8 mouse cellular contexts compared by ENCODE assay signal in genomic region chr13:100123970-100124369, GRCm38 (mm10). TPM values are rescaled to one million over a fixed set of nuclear protein-coding genes. Genes with fewer than 3 reads are reported as not detected.
DNase-seq lines count a peak whose midpoint lies in the region; ATAC-seq and TF ChIP-seq lines count a peak whose summit lies in the region.

No protein-coding gene starts in this region.

- no peaks in the 10 kb centered on the region for H3K27me3 ChIP-seq in kidney, embryonic 16.5 days (ENCODE audit: insufficient read depth, low read length)
- H3K27me3 ChIP-seq in embryonic facial prominence, embryonic 13.5 days = no peaks in the 10 kb centered on the region
- H3K27me3 ChIP-seq in intestine, embryonic 14.5 days (replicated peaks; ENCODE audit: control insufficient read depth, insufficient read depth, low read length) = no peaks in the 10 kb centered on the region
- H3K27me3 ChIP-seq in midbrain, postnatal 0 days (ENCODE audit: insufficient read depth, low read length) = no peaks in the 10 kb centered on the region

- H3K4me1 ChIP-seq in kidney, embryonic 16.5 days (ENCODE audit: insufficient read depth, low read length) = peaks cover 7% of the 10 kb centered on the region
- H3K4me1 ChIP-seq in embryonic facial prominence, embryonic 13.5 days = peaks cover 10% of the 10 kb centered on the region
- H3K4me1 ChIP-seq in intestine, embryonic 14.5 days (replicated peaks; ENCODE audit: control insufficient read depth, insufficient read depth, low read length) = peaks cover 10% of the 10 kb centered on the region
- H3K4me1 ChIP-seq in midbrain, postnatal 0 days (ENCODE audit: insufficient read depth, low read length) = peaks cover 7% of the 10 kb centered on the region; the same call in 1 of the 2 replicates

- TF ChIP-seq CTCF in midbrain, postnatal 0 days (IDR thresholded peaks at IDR 0.05) = no peak

- peak overlapping the region; percentile 85; the same call in 1 of the 2 replicates for H3K9ac ChIP-seq in kidney, embryonic 16.5 days (replicated peaks; ENCODE audit: low read length)
- H3K9ac ChIP-seq in embryonic facial prominence, embryonic 13.5 days = peak overlapping the region; percentile 90; the same call in 1 of the 2 replicates
- H3K9ac ChIP-seq in intestine, embryonic 14.5 days (ENCODE audit: low read length) = no peak overlapping the region
- no peak overlapping the region for H3K9ac ChIP-seq in midbrain, postnatal 0 days (replicated peaks; ENCODE audit: low read length, poor library complexity, severe bottlenecking)

- peak overlapping the region; percentile 87 for H3K4me3 ChIP-seq in kidney, embryonic 16.5 days (ENCODE audit: low read length)
- peak overlapping the region; percentile 98 for H3K4me3 ChIP-seq in embryonic facial prominence, embryonic 13.5 days
- H3K4me3 ChIP-seq in intestine, embryonic 14.5 days (ENCODE audit: low read depth, low read length) = peak overlapping the region; percentile 100
- peak overlapping the region; percentile 97 for H3K4me3 ChIP-seq in midbrain, postnatal 0 days (ENCODE audit: low read depth, low read length)

- 90% methylated on average over 3 of the region's 3 CpGs for WGBS in kidney, embryonic 16.5 days
- 82% methylated on average over 3 of the region's 3 CpGs for WGBS in embryonic facial prominence, embryonic 13.5 days
- 85% methylated on average over 3 of the region's 3 CpGs for WGBS in intestine, embryonic 14.5 days
- 91% methylated on average over 3 of the region's 3 CpGs for WGBS in midbrain, postnatal 0 days

- no peak for DNase-seq in kidney, adult 9 months
- DNase-seq in intestine, embryonic 14.5 days (ENCODE audit: low spot score) = no peak
- no peak for DNase-seq in midbrain, postnatal 0 days (ENCODE audit: low spot score)
- DNase-seq in adrenal gland, postnatal 36 days = no peak
- no peak for DNase-seq in gastrocnemius, postnatal 25 days

- peak overlapping the region; percentile 91 for H3K4me2 ChIP-seq in kidney, embryonic 16.5 days (replicated peaks; ENCODE audit: low read depth, low read length)
- peak overlapping the region; percentile 95 for H3K4me2 ChIP-seq in embryonic facial prominence, embryonic 13.5 days
- peak overlapping the region; percentile 90 for H3K4me2 ChIP-seq in intestine, embryonic 14.5 days (ENCODE audit: low read length)
- peak overlapping the region; percentile 91 for H3K4me2 ChIP-seq in midbrain, postnatal 0 days (ENCODE audit: low read depth, low read length, poor library complexity, severe bottlenecking)

- no peaks in the 10 kb centered on the region for H3K9me3 ChIP-seq in kidney, embryonic 16.5 days (ENCODE audit: low read length)
- H3K9me3 ChIP-seq in embryonic facial prominence, embryonic 13.5 days = no peaks in the 10 kb centered on the region
- no peaks in the 10 kb centered on the region for H3K9me3 ChIP-seq in intestine, embryonic 14.5 days (ENCODE audit: control insufficient read depth, low read length)
- no peaks in the 10 kb centered on the region for H3K9me3 ChIP-seq in midbrain, postnatal 0 days (ENCODE audit: low read length)

- peaks cover 20% of the 10 kb centered on the region for H3K36me3 ChIP-seq in kidney, embryonic 16.5 days (ENCODE audit: insufficient read depth, low read length)
- H3K36me3 ChIP-seq in embryonic facial prominence, embryonic 13.5 days = peaks cover 23% of the 10 kb centered on the region
- peaks cover 25% of the 10 kb centered on the region for H3K36me3 ChIP-seq in intestine, embryonic 14.5 days (ENCODE audit: control insufficient read depth, insufficient read depth, low read length)
- H3K36me3 ChIP-seq in midbrain, postnatal 0 days (ENCODE audit: insufficient read depth, low read length) = peaks cover 16% of the 10 kb centered on the region

- no peak overlapping the region for H3K27ac ChIP-seq in kidney, embryonic 16.5 days (ENCODE audit: low read length)
- no peak overlapping the region for H3K27ac ChIP-seq in embryonic facial prominence, embryonic 13.5 days
- H3K27ac ChIP-seq in intestine, embryonic 14.5 days (ENCODE audit: low read depth) = no peak overlapping the region
- H3K27ac ChIP-seq in midbrain, postnatal 0 days (ENCODE audit: low read depth, low read length) = no peak overlapping the region

- ATAC-seq in kidney, embryonic 16.5 days (ENCODE audit: low FRiP score, low TSS enrichment) = peak; percentile 39; the same call in 1 of the 2 replicates
- ATAC-seq in embryonic facial prominence, embryonic 13.5 days (ENCODE audit: insufficient number of reproducible peaks, insufficient read depth, low FRiP score, low TSS enrichment, low read depth) = no peak
- ATAC-seq in intestine, embryonic 14.5 days (replicated peaks; ENCODE audit: low FRiP score, low TSS enrichment, low read depth) = no peak
- ATAC-seq in midbrain, postnatal 0 days (ENCODE audit: low FRiP score) = peak; percentile 24; the same call in 1 of the 2 replicates
- ATAC-seq in inflammation-experienced regulatory T-cells, adult 6 months = no peak

RNA-seq across cellular contexts. Expression of gene Smn1, which starts 0.7 kb away (rescaled TPM):
- 47.7 and 57.7 TPM in 2 replicates for polyA plus RNA-seq in kidney, embryonic 16.5 days (2015; fragmentation: Nextera tagmentation; extraction: Ambion mirVana)
- 49.0 and 57.5 TPM in 2 replicates for polyA plus RNA-seq in embryonic facial prominence, embryonic 13.5 days (2015; fragmentation: Nextera tagmentation; extraction: Ambion mirVana)
- polyA plus RNA-seq in intestine, embryonic 14.5 days (2014; fragmentation: Nextera tagmentation; extraction: Ambion mirVana) = 68.3 and 69.3 TPM in 2 replicates
- total RNA-seq in midbrain, postnatal 0 days (2014; rRNA removed) = 20.9 and 33.1 TPM in 2 replicates
- 44.9 and 46.2 TPM in 2 replicates for polyA plus RNA-seq in midbrain, postnatal 0 days (2015; fragmentation: Nextera tagmentation; extraction: Ambion mirVana)
- 10 to 100 TPM; 31.8 to 40.8 TPM for total RNA-seq in adrenal gland, postnatal 36 days (2021)
- 10 to 100 TPM; 12.7 to 13.2 TPM for total RNA-seq in gastrocnemius, postnatal 25 days (2021)
- polyA plus RNA-seq in inflammation-experienced regulatory T-cells, adult 6 months (2017; shearing (Covaris generic)) = 10 to 100 TPM; 28.5 to 34.4 (median 30.8) TPM

RNA-seq across cellular contexts. Expression of gene Serf1, which starts 16.2 kb away (rescaled TPM):
- 161 and 174 TPM in 2 replicates for polyA plus RNA-seq in kidney, embryonic 16.5 days (2015; fragmentation: Nextera tagmentation; extraction: Ambion mirVana)
- polyA plus RNA-seq in embryonic facial prominence, embryonic 13.5 days (2015; fragmentation: Nextera tagmentation; extraction: Ambion mirVana) = 214 and 249 TPM in 2 replicates
- 169 and 181 TPM in 2 replicates for polyA plus RNA-seq in intestine, embryonic 14.5 days (2014; fragmentation: Nextera tagmentation; extraction: Ambion mirVana)
- total RNA-seq in midbrain, postnatal 0 days (2014; rRNA removed) = 99.5 and 110 TPM in 2 replicates
- 389 and 390 TPM in 2 replicates for polyA plus RNA-seq in midbrain, postnatal 0 days (2015; fragmentation: Nextera tagmentation; extraction: Ambion mirVana)
- total RNA-seq in adrenal gland, postnatal 36 days (2021) = 10 to 100 TPM; 13.9 to 21.7 TPM
- total RNA-seq in gastrocnemius, postnatal 25 days (2021) = 1 to 10 TPM; 4.7 to 7.8 TPM
- 1 to 10 TPM; 4.0 to 5.4 (median 4.7) TPM for polyA plus RNA-seq in inflammation-experienced regulatory T-cells, adult 6 months (2017; shearing (Covaris generic))

RNA-seq across cellular contexts. Expression of gene Bdp1, which starts 20.1 kb away (rescaled TPM):
- 25.8 and 27.9 TPM in 2 replicates for polyA plus RNA-seq in kidney, embryonic 16.5 days (2015; fragmentation: Nextera tagmentation; extraction: Ambion mirVana)
- polyA plus RNA-seq in embryonic facial prominence, embryonic 13.5 days (2015; fragmentation: Nextera tagmentation; extraction: Ambion mirVana) = 34.1 and 37.7 TPM in 2 replicates
- 24.9 and 28.5 TPM in 2 replicates for polyA plus RNA-seq in intestine, embryonic 14.5 days (2014; fragmentation: Nextera tagmentation; extraction: Ambion mirVana)
- 19.8 and 23.0 TPM in 2 replicates for total RNA-seq in midbrain, postnatal 0 days (2014; rRNA removed)
- 17.9 and 18.9 TPM in 2 replicates for polyA plus RNA-seq in midbrain, postnatal 0 days (2015; fragmentation: Nextera tagmentation; extraction: Ambion mirVana)
- 10 to 100 TPM; 25.4 to 38.1 TPM for total RNA-seq in adrenal gland, postnatal 36 days (2021)
- total RNA-seq in gastrocnemius, postnatal 25 days (2021) = 10 to 100 TPM; 13.9 to 17.4 TPM
- polyA plus RNA-seq in inflammation-experienced regulatory T-cells, adult 6 months (2017; shearing (Covaris generic)) = 10 to 100 TPM; 16.5 to 26.2 (median 20.5) TPM

Comparison
In these comparisons a context has a peak if more than half of its experiments do, and no peak if none do; other contexts are left out.
1. ATAC-seq: peak in kidney, embryonic 16.5 days (single experiment) and midbrain, postnatal 0 days (single experiment); none in embryonic facial prominence, embryonic 13.5 days (single experiment), intestine, embryonic 14.5 days (single experiment) and inflammation-experienced regulatory T-cells, adult 6 months (single experiment).
2. H3K9ac ChIP-seq: peak in kidney, embryonic 16.5 days (single experiment) and embryonic facial prominence, embryonic 13.5 days (single experiment); none in intestine, embryonic 14.5 days (single experiment) and midbrain, postnatal 0 days (single experiment).
3. RNA of gene Serf1, which starts 16.2 kb away (polyA plus RNA-seq): 389 to 390 TPM in midbrain, postnatal 0 days, 214 to 249 TPM in embryonic facial prominence, embryonic 13.5 days, 169 to 181 TPM in intestine, embryonic 14.5 days and 161 to 174 TPM in kidney, embryonic 16.5 days; 4.0 to 5.4 TPM in inflammation-experienced regulatory T-cells, adult 6 months; every median in the first group is over 10 times any median in the second.
4. Peak in every context shown above with its lines, with median percentiles within 50 percentile points of each other: H3K4me2 ChIP-seq and H3K4me3 ChIP-seq.